Mouse (Mus musculus) ES-Bruce4 (cell line): ENCODE data around the gene Galnt12.

ENCODE experiments used
- CTCF ChIP-seq: IDR thresholded peaks from one replicate; pipeline ENCODE4 v1.8.1; 2011; ENCODE audit warnings: low read depth, low read length
- EP300 ChIP-seq: IDR thresholded peaks from 2 replicates; pipeline ENCODE4 v1.6.1; 2011; ENCODE audit warnings: low read depth, low read length; ENCODE audit not compliant: insufficient read depth
- POLR2A ChIP-seq: IDR thresholded peaks from one replicate; pipeline ENCODE4 v1.8.1; 2011; ENCODE audit warnings: low read length; ENCODE audit not compliant: insufficient read depth

DNA sequence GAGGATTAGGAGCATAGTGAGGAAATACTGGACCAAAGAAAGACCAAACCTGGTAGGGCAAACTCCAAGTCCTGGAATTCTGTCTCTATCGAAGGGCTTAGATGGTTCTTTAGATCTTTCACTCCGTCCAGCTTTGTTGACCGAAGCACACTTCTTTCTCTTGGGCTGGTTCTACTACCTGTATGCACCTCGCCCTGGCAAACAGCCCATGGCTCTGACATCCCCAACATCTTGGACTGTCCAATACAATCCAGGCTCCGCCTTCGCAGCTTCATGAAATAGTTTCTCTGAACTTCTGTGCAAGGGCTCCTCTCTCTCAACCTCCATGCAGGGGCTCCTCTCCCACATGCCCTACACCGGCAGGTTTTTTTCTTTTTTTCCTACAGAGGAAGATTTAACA lies 7.9 kb upstream of the Galnt12 start:
- no peak for TF ChIP-seq CTCF
- TF ChIP-seq POLR2A, result no peak
- no peak for TF ChIP-seq EP300
